Mouse (Mus musculus): ENCODE results near the gene Kcnn4.
A peak's percentile ranks its signal among the peaks of the same experiment; 100 is the strongest.
"Not testable (repeated sequence)": the region's sequence is repeated elsewhere in the genome, so short reads cannot be mapped to it uniquely, and the experiment has no call there.

Gene Kcnn4

DNA sequence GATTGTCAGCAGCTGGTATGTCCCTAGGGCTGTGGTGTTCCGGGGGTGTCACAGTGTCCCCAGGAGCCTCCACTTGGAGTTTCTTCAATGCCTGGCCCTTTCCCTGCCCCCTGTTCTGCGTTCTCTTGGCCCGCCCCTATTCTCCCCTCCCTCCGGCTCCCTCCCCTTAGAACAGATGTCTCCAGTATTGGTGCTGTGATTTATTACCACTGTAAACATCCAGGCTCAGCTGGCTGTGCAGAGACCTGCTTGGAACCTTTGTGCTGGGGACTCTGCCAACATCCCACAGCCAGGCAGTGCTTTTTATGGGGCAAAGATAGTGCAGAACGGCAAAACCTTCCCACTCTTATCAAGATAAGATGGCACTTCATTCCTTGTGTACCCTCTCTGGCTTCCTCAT is 21.0 kb downstream of the Kcnn4 start:
- DNase-seq (ENCODE audit: low read depth, low spot score), result peak; percentile 69

DNA sequence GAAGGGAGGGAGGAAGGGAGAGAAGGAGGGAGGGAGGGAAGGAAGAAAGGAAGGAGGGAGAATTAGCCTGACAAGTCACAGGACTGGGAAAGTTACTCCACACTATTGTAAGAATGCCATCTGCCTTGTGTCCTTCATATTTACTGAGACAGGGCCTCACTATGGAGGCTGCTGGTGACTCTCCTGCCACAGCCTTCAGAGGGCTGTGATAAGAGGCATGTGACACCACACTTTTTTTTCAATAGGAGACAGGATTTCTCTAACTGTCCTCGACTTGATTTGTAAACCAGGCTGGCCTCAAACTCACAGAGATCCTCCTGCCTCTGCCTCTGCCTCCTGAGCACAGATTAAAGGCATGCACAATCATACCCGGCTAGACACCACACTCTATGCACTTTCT is 21.6 kb downstream of the Kcnn4 start:
- DNase-seq (ENCODE audit: low read depth, low spot score), result no peak

DNA sequence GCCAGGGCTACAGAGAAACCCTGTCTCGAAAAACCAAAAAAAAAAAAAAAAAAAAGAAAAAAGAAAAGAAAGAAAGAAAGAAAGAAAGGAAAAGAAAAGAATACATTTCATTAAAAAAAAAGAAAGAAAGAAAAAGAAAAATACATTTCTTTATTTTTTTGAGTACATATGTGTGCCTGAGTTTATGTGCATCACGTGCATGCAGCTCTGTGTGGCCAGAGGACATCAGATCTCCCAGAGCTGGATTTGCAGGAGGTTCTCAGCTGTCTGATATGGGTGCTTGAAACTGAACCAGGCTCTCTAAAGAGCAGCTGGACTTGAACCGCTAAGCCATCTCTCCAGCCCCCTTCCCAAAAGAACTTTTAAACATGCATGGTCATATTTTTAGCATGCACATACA is 24.0 kb downstream of the Kcnn4 start:
- no peak for DNase-seq (ENCODE audit: low read depth, low spot score)

DNA sequence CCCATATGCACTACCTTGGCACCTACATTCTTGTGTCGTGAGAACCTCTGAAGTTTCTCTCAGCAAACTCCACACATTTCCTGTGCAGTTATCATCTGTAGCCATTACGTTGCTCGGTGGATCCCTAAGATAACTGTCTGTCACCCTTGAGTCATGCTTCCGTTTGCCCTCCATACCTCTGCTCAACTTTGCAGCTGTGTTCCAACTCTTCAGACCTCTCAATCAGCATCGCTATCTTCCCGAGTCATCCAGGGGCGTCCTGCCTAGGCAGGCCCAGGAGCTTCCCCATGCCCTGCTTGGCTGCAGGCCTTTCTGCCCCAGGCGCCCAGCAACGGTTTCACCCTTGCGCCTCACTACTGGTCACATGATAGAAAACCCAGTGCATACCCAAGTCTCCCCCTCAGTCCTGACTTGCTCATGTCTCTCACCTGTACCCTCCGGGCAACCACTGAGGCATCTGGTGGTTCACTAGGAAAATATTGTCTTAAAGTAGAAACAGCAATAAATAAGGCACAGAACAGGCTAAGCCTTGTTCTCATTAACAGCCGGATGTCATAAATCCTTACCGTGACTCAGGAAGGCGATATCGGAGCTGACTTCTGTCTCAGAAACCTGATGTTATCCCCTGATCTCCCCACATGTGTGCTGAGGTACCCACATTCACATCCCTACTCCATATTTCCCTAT is 24.6 kb downstream of the Kcnn4 start:
- no peak for DNase-seq (ENCODE audit: low read depth, low spot score)

DNA sequence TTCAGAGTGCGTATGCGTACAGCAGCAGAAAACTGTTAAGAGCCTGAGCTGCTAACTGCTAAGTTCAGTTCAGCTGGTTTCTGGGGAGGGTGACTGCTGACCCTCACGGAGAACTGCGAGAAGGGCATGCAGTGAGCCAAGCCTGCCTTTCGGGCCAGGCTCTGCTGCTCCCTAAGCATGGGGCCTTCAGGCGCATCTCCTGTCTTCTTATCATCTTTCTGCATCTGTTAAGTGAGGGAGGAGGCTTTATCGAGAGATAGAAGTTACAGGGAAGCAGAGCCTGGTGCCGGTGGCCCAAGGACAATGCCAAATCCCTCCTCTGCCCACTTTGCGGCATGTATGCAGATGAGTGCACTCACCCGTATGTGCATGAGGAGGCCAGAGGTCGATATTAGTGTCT is 26.8 kb downstream of the Kcnn4 start:
- DNase-seq (ENCODE audit: low read depth, low spot score), result no peak

DNA sequence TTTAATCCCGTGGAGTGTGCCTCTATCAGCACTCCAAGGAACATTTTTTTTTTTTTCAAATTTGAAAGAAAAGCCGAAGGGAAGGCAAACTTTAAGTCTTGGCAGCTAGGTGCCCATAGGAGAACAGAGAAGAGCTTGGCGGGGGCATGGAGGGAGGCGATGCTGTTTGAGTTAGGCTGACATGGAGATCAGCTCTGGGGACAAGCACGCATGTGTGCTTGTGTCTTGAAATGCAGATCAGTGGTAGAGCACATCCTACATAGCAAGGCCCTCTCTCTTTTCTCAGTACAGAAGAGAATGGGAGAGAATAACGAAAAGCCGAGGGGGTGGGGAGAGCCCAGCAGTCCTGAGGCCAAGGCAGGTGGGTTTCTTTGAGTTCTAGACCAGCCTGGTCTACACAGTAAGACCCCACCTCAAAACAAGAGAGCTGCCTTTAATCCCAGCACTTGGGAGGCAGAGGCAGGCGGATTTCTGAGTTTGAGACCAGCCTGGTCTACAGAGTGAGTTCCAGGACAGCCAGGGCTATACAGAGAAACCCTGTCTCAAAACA is 28.4 kb downstream of the Kcnn4 start:
- no peak for DNase-seq (ENCODE audit: low read depth, low spot score)

DNA sequence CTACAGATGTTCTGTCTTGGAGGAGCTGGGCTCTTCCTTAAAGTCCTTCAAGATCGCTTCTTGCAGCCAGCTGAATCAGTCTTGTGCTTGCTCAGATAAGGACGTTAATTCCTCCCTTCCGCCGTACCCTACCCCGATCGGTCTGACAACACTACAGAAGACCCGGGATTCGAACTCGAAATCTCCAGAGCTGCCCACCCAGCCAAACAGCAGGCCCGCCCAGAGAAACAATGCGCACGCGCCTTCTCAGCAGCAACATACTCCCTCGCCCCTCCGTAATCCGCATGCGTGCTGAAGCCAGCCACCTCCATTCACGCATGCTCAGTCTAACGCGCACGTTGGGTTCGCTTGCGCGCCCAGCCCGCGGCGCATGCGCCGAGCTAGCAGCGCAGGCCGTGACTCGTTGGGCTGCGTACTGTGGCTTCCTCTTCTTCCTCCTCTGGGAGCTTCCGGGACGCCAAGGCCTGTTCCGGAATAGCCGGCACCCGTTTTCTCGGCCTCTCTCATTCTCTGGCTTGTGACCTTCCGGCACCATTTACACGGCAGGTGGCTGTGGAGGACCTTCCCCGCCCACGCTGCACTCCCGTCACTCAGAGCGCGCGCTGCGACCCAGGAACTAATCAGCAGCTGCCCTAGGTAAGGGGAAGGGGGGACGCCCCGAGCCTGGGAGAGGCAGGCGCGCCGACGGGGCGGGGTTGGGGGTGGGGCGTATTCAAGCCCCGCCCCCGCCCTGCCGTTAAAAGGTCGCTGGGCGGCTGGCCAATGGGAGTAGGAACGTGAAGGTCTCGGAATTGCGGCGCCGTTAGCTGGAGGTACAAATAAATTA is 29.4 kb downstream of the Kcnn4 start, which contains the start of gene Smg9:
Gene Smg9, plus strand, starts transcription at position 364 of the 826 bp plus-strand sequence.
- DNase-seq (ENCODE audit: low read depth, low spot score), result peak; percentile 100

DNA sequence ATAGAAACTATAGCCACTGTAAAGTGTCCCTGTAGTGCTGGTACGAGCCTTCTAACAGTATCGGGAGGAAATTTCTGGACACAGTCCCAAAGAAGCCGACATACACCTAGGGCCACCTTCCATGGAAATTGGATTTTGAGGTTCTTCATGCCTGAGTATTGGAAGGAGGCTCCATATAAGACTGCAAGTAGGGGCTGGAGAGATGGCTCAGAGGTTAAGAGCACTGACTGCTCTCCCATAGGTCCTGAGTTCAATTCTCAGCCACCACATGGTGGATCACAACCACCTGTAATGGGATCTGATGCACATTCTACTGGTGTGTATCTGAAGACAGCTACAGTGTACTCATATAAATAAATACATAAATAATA is 30.0 kb downstream of the Kcnn4 start:
- no peak for DNase-seq (ENCODE audit: low read depth, low spot score)

DNA sequence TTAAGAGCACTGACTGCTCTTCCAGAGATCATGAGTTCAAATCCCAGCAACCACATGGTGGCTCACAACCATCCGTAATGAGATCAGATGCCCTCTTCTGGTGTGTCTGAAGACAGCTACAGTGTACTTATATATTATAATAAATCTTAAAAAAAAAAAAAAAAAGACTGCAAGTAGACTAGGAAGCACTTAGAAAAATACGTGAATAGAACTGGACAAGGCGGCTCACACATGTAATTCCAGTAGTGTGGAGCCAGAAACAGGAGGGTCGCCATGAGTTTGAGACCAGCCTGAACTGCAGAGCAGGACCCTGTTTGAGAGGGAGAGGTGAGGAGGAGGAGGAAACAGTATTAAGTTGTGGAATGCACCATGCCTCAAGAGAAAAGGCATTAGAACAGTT is 30.4 kb downstream of the Kcnn4 start:
- not testable (repeated sequence) for DNase-seq (ENCODE audit: low read depth, low spot score)

DNA sequence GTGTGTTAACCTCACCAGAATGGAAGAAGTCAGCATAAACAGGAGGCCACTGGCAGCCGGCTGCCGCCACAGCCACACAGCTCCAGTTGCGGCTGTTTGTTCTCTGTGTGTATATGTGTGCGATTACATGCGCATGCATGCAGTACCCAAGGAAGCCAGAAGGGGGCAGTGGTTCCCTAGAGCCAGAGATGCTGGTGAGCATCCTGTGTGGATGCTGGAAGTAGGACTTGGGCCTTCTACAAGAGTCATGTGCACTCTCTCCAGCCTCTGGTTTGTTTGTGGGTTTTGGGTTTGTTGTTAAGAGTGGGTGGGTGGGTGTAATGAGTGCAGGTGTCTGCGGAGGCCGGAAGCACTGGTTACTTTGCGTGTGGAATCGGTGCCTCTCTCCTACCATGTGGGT is 32.8 kb downstream of the Kcnn4 start:
- no peak for DNase-seq (ENCODE audit: low read depth, low spot score)

DNA sequence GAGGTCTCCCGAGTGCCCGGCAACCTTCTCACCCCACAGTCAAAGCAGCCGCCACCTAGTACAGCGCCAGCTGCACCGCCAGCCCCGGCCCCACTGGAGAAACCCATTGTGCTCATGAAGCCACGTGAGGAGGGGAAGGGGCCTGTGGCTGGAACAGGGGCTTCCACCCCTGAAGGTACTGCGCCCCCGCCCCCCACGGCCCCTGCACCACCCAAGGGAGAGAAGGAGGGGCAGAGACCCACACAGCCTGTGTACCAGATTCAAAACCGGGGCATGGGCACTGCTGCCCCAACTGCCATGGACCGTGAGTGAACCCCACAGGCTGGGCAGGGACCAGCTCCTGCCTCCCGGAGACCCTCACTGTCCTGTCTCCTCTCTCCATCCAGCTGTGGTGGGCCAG is 35.6 kb downstream of the Kcnn4 start:
- DNase-seq (ENCODE audit: low read depth, low spot score), result no peak

DNA sequence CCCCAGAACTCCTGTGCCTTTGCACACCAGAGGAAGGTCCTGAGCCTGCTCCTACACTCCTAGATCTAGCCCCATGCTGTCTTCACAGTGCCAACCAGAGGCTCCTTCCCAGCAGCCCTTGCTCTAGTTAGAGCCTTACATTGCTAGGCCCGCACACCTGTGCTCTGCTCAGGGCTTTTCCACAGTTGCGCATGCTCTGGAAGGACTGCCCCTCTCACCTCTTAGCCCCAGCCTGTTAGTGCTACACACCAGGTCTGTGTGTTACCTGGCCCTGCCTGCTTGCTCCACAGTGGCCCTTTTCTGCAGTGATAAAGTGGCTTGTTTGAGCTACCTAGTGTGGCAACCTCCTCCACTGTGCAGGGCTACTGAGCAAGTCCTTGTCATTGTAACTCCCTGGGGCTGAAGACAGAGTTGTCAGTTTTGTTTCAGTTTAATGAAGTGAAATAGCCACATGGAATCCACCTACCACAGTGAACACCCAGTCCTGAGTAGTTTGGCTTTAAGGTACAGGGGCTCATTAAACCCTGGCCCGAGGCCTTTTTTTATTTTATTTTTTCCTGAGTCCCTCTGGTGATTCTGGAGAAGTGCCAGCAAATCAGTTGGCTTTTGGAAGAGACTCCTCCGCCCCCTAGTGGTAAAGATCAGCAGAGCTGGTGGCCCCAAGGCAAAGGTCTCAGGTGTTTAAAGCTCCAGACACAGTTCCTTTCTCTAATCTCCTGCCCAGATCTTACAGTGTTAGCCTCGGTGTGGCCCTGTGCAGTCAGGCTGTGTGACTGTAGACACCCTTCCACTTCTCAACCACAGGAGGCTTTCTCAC is 36.7 kb downstream of the Kcnn4 start:
- DNase-seq (ENCODE audit: low read depth, low spot score), result peak; percentile 63

DNA sequence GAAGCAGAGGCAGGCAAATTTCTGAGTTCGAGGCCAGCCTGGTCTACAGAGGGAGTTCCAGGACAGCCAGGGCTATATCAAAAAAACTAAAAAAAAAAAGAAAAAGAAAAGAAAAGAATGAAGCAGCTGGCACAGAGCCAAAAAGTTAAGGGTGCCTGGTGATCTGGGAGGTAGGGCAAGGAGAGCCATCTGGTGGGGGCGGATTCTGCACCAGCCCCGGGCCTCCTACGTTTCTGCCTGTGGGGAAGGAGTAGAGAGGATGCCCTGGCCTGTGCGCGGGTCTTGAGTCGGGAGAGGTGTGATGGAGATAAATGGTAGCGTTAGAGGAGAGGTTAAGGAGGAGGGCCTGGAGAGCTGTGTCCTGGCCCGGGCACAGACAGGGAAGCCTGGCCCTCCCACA is 38.1 kb downstream of the Kcnn4 start:
- no peak for DNase-seq (ENCODE audit: low read depth, low spot score)

DNA sequence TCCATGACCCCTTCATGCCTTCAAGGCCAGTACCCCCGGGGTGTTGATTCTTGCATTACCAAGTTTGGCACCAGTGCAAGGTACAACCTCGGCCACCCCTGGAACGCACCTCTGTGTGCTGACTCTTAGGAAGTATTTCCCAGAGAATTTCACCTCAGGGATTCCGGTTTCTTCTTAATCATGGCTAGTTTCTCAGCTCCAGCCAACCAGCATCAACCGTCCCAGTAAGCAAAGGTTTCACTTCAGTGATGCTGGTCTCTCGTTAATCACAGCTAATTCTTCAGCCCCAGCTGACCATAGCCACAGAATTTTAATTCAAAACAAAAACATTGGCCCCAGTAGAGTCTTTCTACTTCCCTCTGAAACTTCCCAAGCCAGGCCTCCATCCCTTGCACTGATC is 40.1 kb downstream of the Kcnn4 start:
- no peak for DNase-seq (ENCODE audit: low read depth, low spot score)

DNA sequence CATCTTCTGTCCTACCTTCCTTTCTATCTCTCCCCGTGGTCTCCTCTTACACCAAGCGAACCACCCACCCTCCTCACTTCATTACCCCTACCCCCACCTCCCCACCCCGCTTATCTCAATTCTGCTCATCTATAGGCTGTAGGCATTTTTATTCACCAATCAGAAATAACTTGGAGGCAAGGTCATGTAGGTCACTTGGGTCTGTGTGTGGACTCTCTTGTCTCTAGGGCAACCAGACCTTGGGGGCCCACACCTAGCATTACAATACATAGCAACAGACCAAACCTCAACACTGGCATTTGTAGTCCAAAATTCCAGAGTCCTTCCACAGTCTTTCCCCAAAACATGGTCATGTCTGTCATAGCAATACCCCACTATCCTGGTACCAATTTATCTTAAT is 40.8 kb downstream of the Kcnn4 start:
- no peak for DNase-seq (ENCODE audit: low read depth, low spot score)

DNA sequence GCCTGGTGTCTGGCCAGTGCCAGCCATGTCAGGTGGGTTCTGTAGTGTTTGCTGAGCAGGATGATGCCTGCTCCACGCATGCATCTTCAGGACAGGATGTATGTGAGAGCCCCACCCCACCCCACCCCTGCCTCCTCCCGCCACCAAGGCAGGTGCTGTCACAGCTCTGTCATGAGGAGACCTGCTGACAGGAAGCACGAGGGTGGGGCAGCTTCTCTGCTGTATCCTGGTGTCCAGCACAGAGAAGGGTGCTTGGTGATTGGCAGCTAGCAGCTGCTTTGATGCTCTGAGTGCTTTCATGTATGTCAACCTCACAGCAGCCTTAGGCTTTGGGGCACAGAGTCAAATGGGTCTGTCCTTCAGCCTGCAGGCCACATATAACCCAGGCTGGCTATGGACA is 43.6 kb downstream of the Kcnn4 start:
- DNase-seq (ENCODE audit: low read depth, low spot score), result no peak

DNA sequence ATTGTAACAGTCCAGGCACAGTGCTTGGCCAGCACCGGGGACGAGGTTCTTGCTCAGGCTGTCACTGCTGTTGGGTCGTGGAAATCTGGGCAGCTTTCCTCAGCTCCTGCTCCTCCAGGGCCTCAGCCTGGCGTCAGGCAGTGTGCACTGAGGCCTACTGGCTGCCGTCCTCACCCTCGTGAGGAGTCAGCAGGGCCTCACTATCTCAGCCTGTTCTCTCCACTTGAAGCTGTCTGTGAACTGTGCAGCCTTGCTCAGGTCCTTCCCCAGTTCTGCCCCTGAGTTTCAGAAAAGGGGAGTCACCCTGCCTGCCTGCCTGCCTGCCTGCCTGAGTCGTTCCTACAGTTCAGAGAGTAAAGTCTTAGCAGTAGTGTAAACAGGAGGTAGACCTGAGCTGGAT is 45.2 kb downstream of the Kcnn4 start:
- no peak for DNase-seq (ENCODE audit: low read depth, low spot score)

DNA sequence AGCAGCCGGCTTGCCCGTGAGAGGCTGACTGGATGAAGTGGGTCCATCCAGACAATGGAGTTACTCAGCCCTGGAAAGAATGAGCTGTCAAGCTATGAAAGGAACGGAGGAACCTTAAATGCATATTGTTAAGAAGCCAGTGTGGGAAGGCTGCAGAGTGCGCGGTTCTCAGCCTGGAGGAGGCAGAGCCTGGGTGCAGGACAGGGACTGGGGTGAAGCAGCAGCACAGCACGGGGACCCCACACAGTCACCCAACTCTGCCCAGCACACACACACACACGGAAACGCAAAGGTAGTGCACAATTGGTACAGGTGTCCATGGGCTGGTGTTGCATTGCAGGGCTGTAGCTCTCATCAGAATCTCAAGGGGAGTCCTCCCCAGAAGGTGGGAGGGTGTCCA is 49.5 kb downstream of the Kcnn4 start:
- DNase-seq (ENCODE audit: low read depth, low spot score), result no peak

DNA sequence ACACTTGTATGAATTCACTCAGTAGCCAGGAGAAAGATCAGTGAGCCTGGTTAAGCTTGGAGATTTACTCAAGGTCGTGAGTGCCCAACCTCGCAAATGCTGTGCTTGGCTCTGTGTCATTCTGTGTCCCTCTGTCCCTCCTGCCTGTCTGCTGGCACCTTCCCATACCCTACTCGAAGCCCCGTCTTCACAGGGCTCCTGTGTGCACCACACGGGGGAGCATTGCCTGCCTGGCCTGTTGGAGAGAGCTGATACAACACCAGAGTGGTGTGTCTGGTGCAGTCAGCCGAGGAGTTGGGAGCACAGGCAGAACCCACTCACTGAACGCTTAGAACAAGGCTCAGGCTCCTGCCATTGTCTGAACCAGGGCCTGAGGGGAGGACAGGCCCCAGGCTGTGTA is 51.6 kb downstream of the Kcnn4 start:
- DNase-seq (ENCODE audit: low read depth, low spot score), result no peak

DNA sequence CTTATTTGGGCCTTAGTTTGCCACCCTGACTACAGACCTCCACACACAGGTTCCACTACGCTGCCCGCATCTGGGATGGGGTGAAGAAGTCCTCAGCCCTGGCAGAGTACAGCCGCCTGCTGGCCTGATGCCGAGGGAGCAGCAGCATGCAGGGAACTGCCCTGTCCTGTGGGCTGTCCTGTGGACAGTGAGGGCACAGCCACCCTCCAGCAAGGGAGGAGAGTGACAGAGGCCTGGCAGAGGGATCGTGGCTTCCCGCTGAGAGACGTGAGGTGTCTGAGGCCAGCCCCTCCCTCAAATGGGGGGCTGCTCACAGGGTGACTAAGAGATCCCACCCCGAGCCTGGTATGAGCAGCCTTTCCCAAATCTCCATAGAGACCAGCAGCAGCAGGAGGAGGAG is 52.2 kb downstream of the Kcnn4 start:
- DNase-seq (ENCODE audit: low read depth, low spot score), result no peak

DNA sequence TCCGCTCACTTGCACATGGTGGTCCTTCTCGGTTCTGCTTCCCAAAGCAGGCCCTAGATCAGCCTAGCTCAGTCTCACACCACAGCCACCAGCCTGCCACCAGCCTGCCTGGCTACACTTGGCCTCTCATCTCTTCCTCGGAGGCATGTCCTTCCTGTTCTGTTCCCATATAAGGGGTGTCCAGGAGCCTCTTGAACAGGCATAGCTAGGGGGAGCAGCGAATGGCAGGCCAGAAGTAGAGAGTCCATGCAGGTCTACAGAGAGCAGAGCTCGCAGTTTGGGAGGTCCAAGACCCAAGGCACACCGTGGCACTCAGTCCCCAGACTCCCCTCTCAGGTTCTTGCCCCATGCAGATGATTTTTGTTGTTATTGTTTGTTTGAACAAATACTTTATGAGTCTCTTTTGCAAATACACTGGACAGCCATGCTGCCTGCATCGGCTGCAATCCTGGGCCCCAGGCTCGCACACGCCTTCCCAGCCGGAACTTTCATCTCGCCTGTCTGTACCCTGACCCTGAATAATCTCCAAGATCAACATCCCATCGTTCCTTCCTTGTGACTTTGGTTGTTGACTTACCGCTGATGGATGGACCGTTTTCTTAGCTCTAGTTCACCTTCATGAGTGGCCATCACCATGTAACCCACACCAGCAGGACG is 53.2 kb downstream of the Kcnn4 start:
- DNase-seq (ENCODE audit: low read depth, low spot score), result no peak
